Mouse (Mus musculus) olfactory bulb, adult 2 months (tissue): ENCODE results near the gene Nat10.
A peak's percentile ranks its signal among the peaks of the same experiment; 100 is the strongest.

Source experiments
- CTCF ChIP-seq: fragments of 200-500 bp; IDR thresholded peaks from 2 replicates; pipeline ENCODE4 v1.5.1; 2012; ENCODE audit warnings: low read depth, mild to moderate bottlenecking, low read length, moderate library complexity; ENCODE audit not compliant: insufficient read depth
- POLR2A ChIP-seq: fragments of 200-500 bp; IDR thresholded peaks from 2 replicates; pipeline ENCODE4 v1.6.1; 2012; ENCODE audit warnings: mild to moderate bottlenecking, low read depth, low read length, moderate library complexity; ENCODE audit not compliant: insufficient read depth

- 0 out of 2 replicates have a peak, but pooled peaks have one; percentile 39 for TF ChIP-seq POLR2A
- TF ChIP-seq CTCF = no peak
Measured at GRCm38 (mm10) chr2:103760906-103761716, at the start of gene Nat10.
